Comparison of ENCODE assay signal across 10 mouse cellular contexts in genomic region chr14:93888346-93888745, GRCm38 (mm10). TPM values are rescaled to one million over a fixed set of nuclear protein-coding genes. Genes with fewer than 3 reads are reported as not detected.
DNase-seq lines count a peak whose midpoint lies in the region; ATAC-seq and TF ChIP-seq lines count a peak whose summit lies in the region.
"Had no signal": no experiment of that assay in that cellular context is flagged by ENCODE, and none has a peak within 500 bp of the region (broad histone marks: within the 10 kb centered on the region; RNA-seq: fewer than 3 reads in every experiment).

No protein-coding gene starts in this region.

- H3K27me3 ChIP-seq in lung, embryonic 15.5 days, result peaks cover 4% of the 10 kb centered on the region; the same call in 1 of the 2 replicates
- H3K27me3 ChIP-seq in limb, embryonic 14.5 days (ENCODE audit: control insufficient read depth, insufficient read depth, low read length), result no peaks in the 10 kb centered on the region
- no peaks in the 10 kb centered on the region for H3K27me3 ChIP-seq in thymus, adult 2 months (ENCODE audit: control insufficient read depth, insufficient read depth, low read length)

- no peak overlapping the region for H3K4me3 ChIP-seq in lung, embryonic 15.5 days
- H3K4me3 ChIP-seq in limb, embryonic 14.5 days (replicated peaks; ENCODE audit: low read length), result peak overlapping the region; percentile 62
- no peak overlapping the region for H3K4me3 ChIP-seq in thymus, adult 2 months (ENCODE audit: control insufficient read depth, insufficient read depth, low read length)

- no peak overlapping the region for H3K27ac ChIP-seq in lung, embryonic 15.5 days
- no peak overlapping the region for H3K27ac ChIP-seq in limb, embryonic 14.5 days (replicated peaks; ENCODE audit: low read depth, low read length)
- H3K27ac ChIP-seq in thymus, adult 2 months (ENCODE audit: control insufficient read depth, insufficient read depth, low read length), result no peak overlapping the region

- H3K4me2 ChIP-seq in lung, embryonic 15.5 days, result 0 out of 2 replicates have a peak overlapping the region, but pooled peaks have one; percentile 89
- peak overlapping the region; percentile 86 for H3K4me2 ChIP-seq in limb, embryonic 14.5 days (replicated peaks; ENCODE audit: low read depth, low read length, severe bottlenecking)

- no peak for ATAC-seq in cerebellum, adult (ENCODE audit: insufficient number of reproducible peaks, low FRiP score, low TSS enrichment)
- ATAC-seq in lung, embryonic 15.5 days (ENCODE audit: borderline replicate concordance, extremely low read depth, low FRiP score, low TSS enrichment), result no peak
- ATAC-seq in limb, embryonic 14.5 days (ENCODE audit: low FRiP score, low read depth), result no peak
- ATAC-seq in granulocyte monocyte progenitor cell, adult 5-6 weeks (replicated peaks; ENCODE audit: poor library complexity, severe bottlenecking), result no peak

- DNase-seq in cerebellum, adult 18-20 months, result peak; percentile 36 to 49
- no peak for DNase-seq in lung, postnatal 25 days (ENCODE audit: low spot score)
- DNase-seq in limb, embryonic 14.5 days (ENCODE audit: low spot score), result no peak
- DNase-seq in kidney, postnatal 25 days, result no peak
- no peak for DNase-seq in thymus, adult 2 months
- DNase-seq: right cerebral cortex, adult 18-20 months had no signal

- H3K4me1 ChIP-seq in lung, embryonic 15.5 days, result peaks cover 14% of the 10 kb centered on the region; the same call in 1 of the 2 replicates
- H3K4me1 ChIP-seq in limb, embryonic 14.5 days (ENCODE audit: control insufficient read depth, insufficient read depth, low read length), result peaks cover 5% of the 10 kb centered on the region; the same call in 1 of the 2 replicates
- no peaks in the 10 kb centered on the region for H3K4me1 ChIP-seq in thymus, adult 2 months (replicated peaks; ENCODE audit: control insufficient read depth, insufficient read depth, low read length)

- no peak overlapping the region for H3K9ac ChIP-seq in lung, embryonic 15.5 days
- H3K9ac ChIP-seq in limb, embryonic 14.5 days (ENCODE audit: low read depth, low read length, severe bottlenecking), result no peak overlapping the region

- no peaks in the 10 kb centered on the region for H3K36me3 ChIP-seq in lung, embryonic 15.5 days
- peaks cover 6% of the 10 kb centered on the region; the same call in 1 of the 2 replicates for H3K36me3 ChIP-seq in limb, embryonic 14.5 days (ENCODE audit: control insufficient read depth, insufficient read depth, low read length)
- H3K36me3 ChIP-seq in thymus, adult 2 months (ENCODE audit: control insufficient read depth, insufficient read depth, low read length), result no peaks in the 10 kb centered on the region

- no peaks in the 10 kb centered on the region for H3K9me3 ChIP-seq in lung, embryonic 15.5 days
- no peaks in the 10 kb centered on the region for H3K9me3 ChIP-seq in limb, embryonic 14.5 days (ENCODE audit: control insufficient read depth, low read length)

- no peak for TF ChIP-seq CTCF in thymus, adult 2 months (IDR thresholded peaks at IDR 0.05; ENCODE audit: borderline replicate concordance, control insufficient read depth, extremely low read depth, insufficient read depth, low read length, poor library complexity)

- WGBS in lung, embryonic 15.5 days, result 73% methylated on average over 5 of the region's 5 CpGs
- 81% methylated on average over 5 of the region's 5 CpGs for WGBS in limb, embryonic 14.5 days
- 79% methylated on average over 5 of the region's 5 CpGs for WGBS in thymus, adult 2 months

- no peak for TF ChIP-seq POLR2A in limb, embryonic 14.5 days (IDR thresholded peaks at IDR 0.05; ENCODE audit: borderline replicate concordance, extremely low read depth, insufficient read depth, insufficient read length)
- TF ChIP-seq POLR2A in thymus, adult 2 months (IDR thresholded peaks at IDR 0.05; ENCODE audit: control insufficient read depth, extremely low read depth, insufficient read depth, low read length, poor library complexity), result no peak

RNA-seq across cellular contexts. Expression of gene Pcdh9, which starts 2.1 kb away (rescaled TPM):
- 10.0 and 10.3 TPM in 2 replicates for polyA plus RNA-seq in lung, embryonic 15.5 days (2015; fragmentation: Nextera tagmentation; extraction: Ambion mirVana)
- 6.4 and 7.3 TPM in 2 replicates for polyA plus RNA-seq in limb, embryonic 14.5 days (2012; rRNA removed)
- polyA plus RNA-seq in limb, embryonic 14.5 days (2014; fragmentation: Nextera tagmentation; extraction: Ambion mirVana), result 44.0 and 53.0 TPM in 2 replicates
- total RNA-seq in granulocyte monocyte progenitor cell, adult 5-6 weeks (2014; fragmentation: Nextera tagmentation), result 0.09 TPM in 1 of 2 replicates, not detected in the other
- total RNA-seq in granulocyte monocyte progenitor cell, adult 5-6 weeks (2017), result not detected in 2 replicates
- 0.18 TPM in 1 of 2 replicates, not detected in the other for polyA plus RNA-seq in thymus, adult 2 months (2012; rRNA removed)
- total RNA-seq: megakaryocyte, adult 5-6 weeks had no signal

Comparison
In these comparisons a context has a peak if more than half of its experiments do, and no peak if none do; other contexts are left out.
1. DNase-seq: peak in cerebellum, adult 18-20 months (2 of 2); none in lung, postnatal 25 days (single experiment), limb, embryonic 14.5 days (single experiment), kidney, postnatal 25 days (0 of 2) and thymus, adult 2 months (single experiment).